Mouse (Mus musculus): ENCODE results near the gene Gm43064. TPM values are rescaled to one million over a fixed set of nuclear protein-coding genes. Genes with fewer than 3 reads are reported as not detected.

Gm43064 gene
- under 1 TPM; 0.27 to 0.31 TPM for total RNA-seq (2021)
- long read RNA-seq, experiment 1, partial matches to known transcripts = 0 of 2 reads
- long read RNA-seq, experiment 1, other reads (novel, unspliced or antisense) = 2 of 2 reads
- long read RNA-seq, experiment 2 = 0 reads

DNA sequence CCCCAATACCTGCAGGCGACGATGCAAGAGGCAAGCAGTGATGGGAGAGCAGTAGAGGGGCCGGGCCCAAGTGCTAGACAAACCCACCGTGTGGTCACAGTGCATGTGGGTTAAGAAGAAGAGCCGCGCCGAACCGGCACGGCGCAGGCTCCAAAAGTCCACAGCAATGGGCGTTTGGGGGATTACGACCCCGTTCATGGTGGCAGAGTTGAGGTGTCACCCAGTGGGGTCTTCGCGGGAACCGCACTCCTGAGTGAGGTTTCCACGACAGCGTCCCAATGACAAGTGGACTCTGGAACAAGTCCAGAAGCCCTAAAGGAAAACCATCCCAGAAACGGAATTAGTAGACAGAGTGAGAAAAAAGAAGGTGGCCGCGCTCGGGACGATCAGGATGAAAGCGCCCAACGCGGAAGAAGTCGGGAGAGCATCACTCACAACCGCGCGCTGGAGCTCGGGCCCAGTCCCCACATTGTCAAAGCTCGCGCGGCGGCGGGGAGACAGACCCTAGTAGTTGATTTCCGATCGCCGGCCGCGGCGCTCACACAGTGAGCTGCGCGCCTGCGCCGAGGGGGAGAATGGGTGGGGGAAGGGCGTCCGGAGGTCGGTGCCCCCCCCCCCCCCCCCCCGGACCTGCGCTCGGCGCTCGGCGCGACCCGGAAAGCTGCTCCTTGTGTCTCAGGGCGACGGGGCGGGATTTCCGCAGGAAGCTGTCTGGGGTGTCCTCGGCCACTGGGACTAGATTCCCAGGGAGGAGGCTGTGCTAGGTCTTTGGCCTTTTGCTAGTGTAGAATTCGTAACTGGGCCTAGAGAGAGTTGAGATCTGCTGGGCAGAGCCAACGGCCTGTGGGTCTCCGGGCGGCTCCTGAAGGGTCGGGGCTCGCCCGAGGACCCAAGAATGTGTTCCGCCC, at the start of gene Gm43064, which contains the start of the genes Dclre1b and Ap4b1:
Gene Gm43064 (plus strand): TSS at position 683 of the 908 bp plus-strand sequence.
Gene Dclre1b (minus strand): TSS at position 554 of the 908 bp plus-strand sequence.
Gene Ap4b1 (plus strand): TSS at position 630 of the 908 bp plus-strand sequence.
- peak; percentile 20 for TF ChIP-seq CTCF (conservative IDR thresholded peaks at IDR 0.05)
- Histone ChIP-seq H3K27ac (peak within 1 kb of the TSS; percentile 95), H3K4me3 (peak within 1 kb of the TSS; percentile 97)
- DNase-seq (ENCODE audit: low spot score in 2 of 2) = peak; percentile 85 to 87

DNA sequence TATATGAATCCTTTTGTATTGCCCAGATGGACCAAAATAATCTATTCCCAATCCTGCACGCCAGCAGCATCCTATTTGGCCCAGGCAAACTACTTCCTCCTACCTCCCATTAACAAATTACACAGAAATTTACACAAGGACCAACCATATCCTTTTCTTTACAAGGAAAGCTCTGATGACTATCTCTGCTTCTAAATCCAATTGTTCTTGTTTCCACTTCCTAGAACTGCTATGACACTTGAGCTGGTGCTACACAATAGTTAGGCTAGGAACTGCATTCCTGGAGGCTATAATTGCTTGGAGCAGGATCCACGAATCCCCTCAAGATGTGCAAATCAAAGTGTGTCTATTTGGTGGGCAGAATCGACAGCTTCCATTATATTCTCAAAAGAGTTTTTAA, 42.6 kb upstream of the Gm43064 start:
- TF ChIP-seq CTCF (conservative IDR thresholded peaks at IDR 0.05) = no peak
- DNase-seq (ENCODE audit: low spot score in 2 of 2) = no peak
- H3K4me3 ChIP-seq = no peak overlapping the region

DNA sequence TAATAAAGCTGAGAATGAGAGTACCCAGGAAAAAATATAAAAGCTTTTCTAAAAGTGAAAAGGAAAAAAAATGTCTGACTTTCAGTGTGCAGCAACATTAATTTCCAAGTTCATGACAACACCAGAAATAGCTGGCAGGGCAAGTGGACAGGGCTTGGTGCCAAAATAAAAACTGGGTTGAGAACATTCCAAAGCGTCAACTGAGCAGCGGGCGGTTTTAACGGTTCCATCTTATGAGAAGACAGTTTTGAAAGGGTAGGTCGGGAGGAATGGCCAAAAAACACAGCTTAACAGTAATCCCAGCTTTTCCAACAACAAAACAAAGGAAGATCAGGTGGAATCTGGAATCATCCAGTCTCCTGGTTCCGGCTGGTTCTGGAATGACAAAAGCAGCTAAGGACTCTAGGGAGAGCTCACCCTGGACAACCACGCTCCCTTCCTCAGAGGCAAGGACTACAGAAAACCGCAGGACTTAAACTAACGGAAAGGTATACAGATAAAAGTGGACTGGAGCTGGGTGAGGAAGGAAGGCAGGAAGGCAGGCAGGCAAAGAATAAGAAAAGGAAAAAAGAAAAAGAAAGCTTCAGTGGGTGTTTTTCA, 37.7 kb upstream of the Gm43064 start:
- peak in 1 of 2 experiments; percentile 35 for DNase-seq (ENCODE audit: low spot score in 2 of 2)
- H3K4me3 ChIP-seq = no peak overlapping the region; the same call in 1 of the 2 replicates
- TF ChIP-seq CTCF (conservative IDR thresholded peaks at IDR 0.05) = no peak
- peak overlapping the region; percentile 80 for H3K27ac ChIP-seq

More for the DNA sequence above, 42.6 kb upstream of the Gm43064 start:
- H3K27ac ChIP-seq = no peak overlapping the region

DNA sequence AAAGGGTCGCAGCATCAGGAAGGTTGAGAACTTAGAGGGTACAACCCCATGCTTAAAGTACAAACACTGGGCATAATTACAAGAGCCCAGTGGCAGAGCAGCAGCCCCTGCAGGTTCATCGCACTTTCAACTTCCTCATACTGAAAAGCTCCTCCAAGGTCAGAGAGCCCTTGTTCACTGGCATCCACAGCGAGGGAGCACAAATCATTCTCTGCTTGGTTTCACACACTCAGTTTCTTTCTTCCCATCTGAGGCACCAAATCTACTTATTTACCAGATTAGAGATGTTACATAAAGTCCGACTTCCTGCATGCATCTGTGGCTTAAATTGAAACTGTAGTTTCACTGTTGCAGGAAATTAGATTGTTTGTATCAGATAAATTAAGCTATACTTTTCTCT, 36.5 kb upstream of the Gm43064 start:
- no peak for DNase-seq (ENCODE audit: low spot score in 2 of 2)
- Histone ChIP-seq H3K4me3 (no peak overlapping the region), H3K27ac (peak overlapping the region; percentile 80)
- no peak for TF ChIP-seq CTCF (conservative IDR thresholded peaks at IDR 0.05)

DNA sequence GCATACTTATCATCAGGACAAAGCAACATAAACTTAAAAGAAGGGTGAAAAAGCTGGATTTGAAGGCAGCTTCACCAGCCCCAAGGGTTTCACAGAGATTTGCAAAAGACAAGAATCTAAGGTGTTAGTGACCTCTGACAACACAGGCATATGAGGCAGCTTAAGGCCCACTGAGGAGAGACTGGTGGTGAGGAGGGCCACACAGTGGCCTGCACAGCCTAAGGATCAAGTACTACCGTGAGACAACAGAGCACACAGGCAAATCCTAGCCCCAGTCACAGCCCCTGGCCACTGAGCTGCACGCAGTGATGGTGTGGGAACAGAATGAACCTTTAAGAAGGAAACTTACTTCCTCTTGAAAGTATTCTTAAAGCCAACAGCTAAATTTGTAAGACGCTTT, 35.9 kb upstream of the Gm43064 start:
- DNase-seq (ENCODE audit: low spot score in 2 of 2) = no peak
- Histone ChIP-seq H3K27ac (peak overlapping the region; percentile 80), H3K4me3 (no peak overlapping the region)
- TF ChIP-seq CTCF (conservative IDR thresholded peaks at IDR 0.05) = no peak

DNA sequence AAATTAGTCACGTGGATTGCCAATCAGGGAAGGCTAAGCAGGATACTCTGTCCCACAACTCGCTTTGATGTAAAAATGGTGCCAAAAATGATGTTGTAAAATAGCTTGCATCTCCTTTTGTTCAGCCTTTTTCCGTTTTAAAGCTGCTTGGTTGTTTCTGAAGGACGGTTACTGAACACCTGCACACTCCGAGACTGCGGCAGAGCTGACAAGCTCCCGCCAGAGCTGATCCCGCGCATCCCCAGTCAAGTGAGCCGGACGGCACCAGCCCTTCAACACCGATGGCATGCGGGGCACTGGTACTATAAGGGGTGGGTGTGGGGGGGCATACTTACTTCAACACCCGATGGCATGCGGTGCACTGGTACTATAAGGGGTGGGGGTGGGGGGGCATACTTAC, 35.4 kb upstream of the Gm43064 start:
- no peak for TF ChIP-seq CTCF (conservative IDR thresholded peaks at IDR 0.05)
- DNase-seq (ENCODE audit: low spot score in 2 of 2) = no peak
- peak overlapping the region; percentile 80; the same call in 1 of the 2 replicates for H3K27ac ChIP-seq
- no peak overlapping the region for H3K4me3 ChIP-seq

DNA sequence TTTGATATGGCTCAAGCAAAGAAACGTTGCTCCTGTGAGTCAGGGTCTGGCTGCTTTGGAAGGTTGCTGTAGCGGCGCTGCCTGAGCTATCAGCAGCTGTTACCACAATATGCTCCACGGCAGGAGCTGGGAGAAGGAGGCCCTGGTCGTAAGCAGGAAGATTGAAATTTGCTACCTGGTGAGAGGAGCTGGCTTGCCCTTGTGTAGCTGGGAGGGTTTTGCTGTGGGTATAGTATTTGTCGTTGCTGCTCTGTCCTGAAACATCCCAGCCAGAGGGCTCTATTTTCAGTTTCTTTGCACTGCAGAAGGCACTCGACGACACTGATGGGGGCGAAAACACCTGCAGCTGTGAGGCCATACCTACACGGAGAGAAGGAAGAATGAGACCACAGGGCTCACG, 31.4 kb upstream of the Gm43064 start:
- Histone ChIP-seq H3K27ac (peak overlapping the region; percentile 72), H3K4me3 (no peak overlapping the region)
- no peak for TF ChIP-seq CTCF (conservative IDR thresholded peaks at IDR 0.05)
- peak in 1 of 2 experiments; percentile 41 for DNase-seq (ENCODE audit: low spot score in 2 of 2)

DNA sequence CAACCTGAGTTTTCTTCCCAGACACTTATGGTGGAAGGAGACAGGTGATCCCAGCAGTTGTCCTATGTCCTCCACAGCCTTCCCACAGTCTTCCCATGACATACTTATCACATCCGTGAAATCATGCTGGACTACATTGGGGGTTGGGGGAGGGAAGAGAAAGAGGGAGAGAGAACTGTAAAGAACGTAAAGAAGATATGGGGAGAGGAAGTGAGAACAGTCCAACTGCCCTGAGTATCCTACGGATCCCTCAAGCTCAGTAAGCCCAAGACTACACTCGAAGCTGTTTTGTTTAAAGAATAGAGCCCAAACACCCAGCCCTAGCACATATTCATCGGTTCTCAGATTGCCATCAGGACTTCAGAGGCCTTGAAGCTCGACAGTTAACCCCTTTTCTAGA, 30.7 kb upstream of the Gm43064 start:
- Histone ChIP-seq H3K27ac (no peak overlapping the region), H3K4me3 (no peak overlapping the region)
- no peak for TF ChIP-seq CTCF (conservative IDR thresholded peaks at IDR 0.05)
- DNase-seq (ENCODE audit: low spot score in 2 of 2) = no peak

DNA sequence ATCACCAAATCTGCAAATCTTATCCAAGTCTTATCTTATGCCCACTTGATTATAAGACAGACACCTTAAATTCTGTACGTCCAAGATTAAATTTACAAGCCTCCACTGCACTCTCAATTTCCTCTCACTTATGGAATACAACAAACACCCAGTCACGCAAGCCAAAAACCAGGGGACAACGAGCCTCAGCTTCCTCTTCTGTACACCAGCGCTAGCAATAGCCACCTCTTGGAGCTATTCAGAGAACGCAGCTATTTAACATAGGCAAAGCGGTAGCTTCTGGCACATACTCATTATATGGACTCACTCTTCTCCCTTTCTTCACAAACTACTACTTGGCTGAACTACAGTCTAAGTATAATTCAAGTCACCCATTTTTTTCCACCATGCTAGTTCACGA, 30.2 kb upstream of the Gm43064 start:
- TF ChIP-seq CTCF (conservative IDR thresholded peaks at IDR 0.05) = no peak
- Histone ChIP-seq H3K27ac (no peak overlapping the region), H3K4me3 (no peak overlapping the region)
- no peak for DNase-seq (ENCODE audit: low spot score in 2 of 2)

DNA sequence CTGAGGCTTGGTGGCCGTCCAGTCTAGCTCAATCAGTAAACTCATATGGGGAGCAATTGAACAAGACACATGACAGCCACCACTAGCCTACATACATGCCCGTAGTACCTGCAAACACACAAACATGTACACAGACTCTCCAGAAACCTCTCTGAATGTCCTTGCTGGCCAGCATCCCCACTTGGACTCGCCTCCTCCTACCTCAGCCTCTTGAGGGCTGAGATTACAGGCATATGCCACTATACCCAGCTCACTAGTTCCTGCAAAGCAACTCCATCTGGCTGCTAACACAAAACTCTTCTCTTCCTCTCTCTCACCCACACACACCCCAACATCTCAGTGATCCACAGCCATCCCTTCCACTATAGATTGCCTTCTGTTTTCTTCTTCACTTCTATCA, 29.1 kb upstream of the Gm43064 start:
- DNase-seq (ENCODE audit: low spot score in 2 of 2) = peak in 1 of 2 experiments; percentile 41
- H3K27ac ChIP-seq = peak overlapping the region; percentile 37

DNA sequence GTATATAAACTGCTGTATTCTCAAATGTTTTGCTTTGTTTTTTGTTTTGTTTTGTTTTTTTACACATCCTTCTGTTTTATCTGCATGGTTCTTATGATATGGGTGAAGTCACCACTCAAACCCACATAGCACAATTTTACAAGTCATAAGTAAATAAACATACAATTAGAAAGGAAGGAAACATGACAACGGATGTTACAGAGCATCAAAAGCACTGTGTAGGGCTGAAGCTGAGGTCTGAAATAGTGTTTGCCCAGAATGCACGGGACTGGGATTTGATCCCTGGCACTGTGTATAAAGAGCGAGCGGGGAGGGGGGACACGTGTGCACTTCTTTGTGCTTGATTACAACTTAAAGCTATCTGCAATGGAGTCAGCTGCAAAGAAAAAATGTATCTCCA, 28.6 kb upstream of the Gm43064 start:
- TF ChIP-seq CTCF (conservative IDR thresholded peaks at IDR 0.05) = no peak
- DNase-seq (ENCODE audit: low spot score in 2 of 2) = no peak
- Histone ChIP-seq H3K27ac (peak overlapping the region; percentile 37), H3K4me3 (no peak overlapping the region)

More for the DNA sequence above, 29.1 kb upstream of the Gm43064 start:
- TF ChIP-seq CTCF (conservative IDR thresholded peaks at IDR 0.05) = no peak
- no peak overlapping the region for H3K4me3 ChIP-seq

DNA sequence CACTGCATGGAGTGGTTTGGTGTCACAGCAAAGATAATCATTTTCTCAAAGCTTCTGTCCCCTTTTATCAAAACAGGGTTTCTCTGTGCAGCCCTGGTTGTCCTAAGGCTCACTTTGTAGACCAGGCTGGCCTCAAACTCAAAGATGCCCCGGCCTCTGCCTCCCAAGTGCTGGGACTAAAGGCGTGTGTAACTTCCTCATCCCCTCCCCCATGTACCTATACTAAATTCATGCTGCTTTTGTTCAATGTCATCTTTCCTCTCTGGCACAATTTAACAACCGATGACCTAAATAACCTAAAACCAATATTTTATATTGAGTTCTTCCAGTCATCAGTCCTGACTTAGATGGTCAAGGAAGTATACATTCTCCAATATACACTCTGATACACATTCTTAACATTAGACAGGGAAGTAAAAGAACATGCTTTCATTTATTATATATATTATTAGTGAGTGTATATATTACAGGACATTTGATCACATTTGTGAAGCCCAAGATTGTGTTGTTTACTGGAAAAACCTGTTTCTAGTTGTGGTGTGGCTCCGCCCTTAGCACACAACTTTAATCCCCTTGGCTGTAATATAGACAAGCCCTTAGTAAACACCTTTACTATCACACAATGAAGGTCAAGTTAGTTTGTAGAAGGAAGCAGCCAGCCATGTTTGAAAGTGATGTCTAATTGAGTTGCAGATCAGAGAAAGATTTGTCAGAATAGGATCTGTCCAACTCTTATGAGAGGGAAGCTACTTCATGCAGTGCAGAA, 26.3 kb upstream of the Gm43064 start:
- Histone ChIP-seq H3K27ac (no peak overlapping the region), H3K4me3 (no peak overlapping the region)
- DNase-seq (ENCODE audit: low spot score in 2 of 2) = no peak
- TF ChIP-seq CTCF (conservative IDR thresholded peaks at IDR 0.05) = no peak
